Mouse (Mus musculus) cortical plate, adult 2 months (tissue): ENCODE data around the gene Cdk18. TPM values are rescaled to one million over a fixed set of nuclear protein-coding genes. Genes with fewer than 3 reads are reported as not detected.

Experiments
- H3K27ac ChIP-seq: fragments of 200-500 bp; 2 replicates; pipeline ENCODE4 v1.5.1; 2012; ENCODE audit warnings: low read length, control low read depth, inconsistent platforms; ENCODE audit not compliant: insufficient read depth
- H3K4me1 ChIP-seq: fragments of 200-500 bp; 2 replicates; pipeline ENCODE4 v1.6.1; 2011; ENCODE audit warnings: low read length; ENCODE audit not compliant: control insufficient read depth, insufficient read depth
- H3K4me3 ChIP-seq: fragments of 200-500 bp; 2 replicates; pipeline ENCODE4 v1.5.1; 2011; ENCODE audit warnings: mild to moderate bottlenecking, low read length, control low read depth; ENCODE audit not compliant: insufficient read depth
- CTCF ChIP-seq: fragments of 200-500 bp; IDR thresholded peaks from 2 replicates; pipeline ENCODE4 v1.5.1; 2011; ENCODE audit warnings: mild to moderate bottlenecking, control low read depth, low read length; ENCODE audit not compliant: insufficient read depth; ENCODE audit errors: extremely low read depth
- POLR2A ChIP-seq: fragments of 200-500 bp; IDR thresholded peaks from 2 replicates; pipeline ENCODE4 v1.6.1; 2011; ENCODE audit warnings: mild to moderate bottlenecking, low read length, control low read depth; ENCODE audit not compliant: insufficient read depth; ENCODE audit errors: extremely low read depth
- polyA plus RNA-seq: library from polyadenylated mRNA; depleted of rRNA; stranded (reverse); fragments of >200 nt; gene quantifications from 2 replicates; pipeline ENCODE4 v1.2.3, GENCODE M21; 2012

Cdk18 gene
- polyA plus RNA-seq, 1 experiment = 30.0 TPM

- TF ChIP-seq POLR2A (no peak), CTCF (no peak)
- Histone ChIP-seq H3K27ac (no peak overlapping the region), H3K4me1 (no peaks in the 10 kb centered on the region), H3K4me3 (no peak overlapping the region)
Measured at GRCm38 (mm10) chr1:132150817-132151601, 11.5 kb upstream of the Cdk18 start.

GRCm38 (mm10) chr1:132150171-132150570, 10.7 kb upstream of the Cdk18 start:
- H3K4me3 ChIP-seq = no peak overlapping the region
- TF ChIP-seq CTCF (no peak), POLR2A (no peak)
- H3K27ac ChIP-seq = no peak overlapping the region
- H3K4me1 ChIP-seq = no peaks in the 10 kb centered on the region

GRCm38 (mm10) chr1:132149410-132149809, 9.9 kb upstream of the Cdk18 start:
- TF ChIP-seq POLR2A (no peak), CTCF (no peak)
- no peak overlapping the region for H3K4me3 ChIP-seq
- no peak overlapping the region for H3K27ac ChIP-seq
- peaks cover 1% of the 10 kb centered on the region; the same call in 1 of the 2 replicates for H3K4me1 ChIP-seq

GRCm38 (mm10) chr1:132145973-132146685, 6.6 kb upstream of the Cdk18 start:
- Histone ChIP-seq H3K27ac (no peak overlapping the region), H3K4me3 (no peak overlapping the region), H3K4me1 (peaks cover 9% of the 10 kb centered on the region)
- TF ChIP-seq POLR2A (no peak), CTCF (no peak)

GRCm38 (mm10) chr1:132144837-132145236, 5.4 kb upstream of the Cdk18 start:
- no peak for TF ChIP-seq POLR2A
- TF ChIP-seq CTCF = no peak
- Histone ChIP-seq H3K4me1 (peaks cover 9% of the 10 kb centered on the region), H3K27ac (no peak overlapping the region), H3K4me3 (no peak overlapping the region)

GRCm38 (mm10) chr1:132144223-132144622, 4.7 kb upstream of the Cdk18 start:
- no peak overlapping the region for H3K27ac ChIP-seq
- H3K4me3 ChIP-seq = no peak overlapping the region
- peaks cover 9% of the 10 kb centered on the region for H3K4me1 ChIP-seq
- TF ChIP-seq POLR2A = no peak
- TF ChIP-seq CTCF = no peak

- Histone ChIP-seq H3K4me1 (peaks cover 9% of the 10 kb centered on the region), H3K27ac (no peak overlapping the region), H3K4me3 (no peak overlapping the region)
- TF ChIP-seq CTCF = no peak
Measured at GRCm38 (mm10) chr1:132143730-132144129, 4.2 kb upstream of the Cdk18 start.

- H3K4me1 ChIP-seq = peaks cover 9% of the 10 kb centered on the region
- H3K27ac ChIP-seq = no peak overlapping the region
- H3K4me3 ChIP-seq = no peak overlapping the region
- TF ChIP-seq POLR2A = no peak
- no peak for TF ChIP-seq CTCF
Measured at GRCm38 (mm10) chr1:132143079-132143478, 3.6 kb upstream of the Cdk18 start.

GRCm38 (mm10) chr1:132141753-132142152, 2.3 kb upstream of the Cdk18 start:
- no peak overlapping the region for H3K4me3 ChIP-seq
- no peak for TF ChIP-seq POLR2A
- TF ChIP-seq CTCF = no peak
- H3K27ac ChIP-seq = no peak overlapping the region
- H3K4me1 ChIP-seq = peaks cover 9% of the 10 kb centered on the region

GRCm38 (mm10) chr1:132141166-132141565, 1.7 kb upstream of the Cdk18 start:
- Histone ChIP-seq H3K4me1 (peaks cover 9% of the 10 kb centered on the region), H3K27ac (no peak overlapping the region), H3K4me3 (no peak overlapping the region)
- TF ChIP-seq CTCF (no peak), POLR2A (no peak)
